In the genomic region with DNA sequence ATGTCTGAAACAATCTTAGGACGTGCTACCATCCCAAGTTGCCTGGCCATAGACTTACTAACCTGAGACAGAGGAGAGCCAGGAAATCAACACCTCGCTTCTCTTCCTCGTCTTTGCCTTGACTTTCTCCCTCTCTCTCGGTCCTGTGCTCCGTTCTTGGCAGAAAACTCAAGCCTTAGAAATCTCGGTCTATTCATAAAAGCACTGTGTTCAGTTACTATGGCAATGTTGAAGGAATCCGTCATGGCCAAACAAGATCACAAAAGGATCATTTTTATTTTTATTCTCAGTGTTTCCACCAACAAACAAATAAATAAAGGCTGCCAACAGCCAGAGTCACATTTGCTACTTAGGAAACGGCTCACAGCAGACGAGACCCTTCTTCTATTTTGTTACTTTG, we compare ENCODE assay signal across 26 mouse cellular contexts.
DNase-seq lines count a peak whose midpoint lies in the region; ATAC-seq lines count a peak whose summit lies in the region.
"Had no signal": no experiment of that assay in that cellular context is flagged by ENCODE, and none has a peak within 500 bp of the region (broad histone marks: within the 10 kb centered on the region; RNA-seq: fewer than 3 reads in every experiment).

No protein-coding gene starts in this region.

- no peaks in the 10 kb centered on the region; the same call in 1 of the 2 replicates for H3K27me3 ChIP-seq in forebrain, embryonic 13.5 days
- no peaks in the 10 kb centered on the region for H3K27me3 ChIP-seq in forebrain, embryonic 11.5 days (ENCODE audit: control insufficient read depth, insufficient read depth, low read length)
- H3K27me3 ChIP-seq in midbrain, embryonic 14.5 days (ENCODE audit: control insufficient read depth, insufficient read depth, low read length) = no peaks in the 10 kb centered on the region; the same call in 1 of the 2 replicates
- 0 out of 2 replicates have a peak, but pooled peaks cover 11% of the 10 kb centered on the region for H3K27me3 ChIP-seq in midbrain, embryonic 13.5 days
- no peaks in the 10 kb centered on the region for H3K27me3 ChIP-seq in hindbrain, embryonic 10.5 days (ENCODE audit: insufficient read depth, poor library complexity, severe bottlenecking)
- H3K27me3 ChIP-seq in hindbrain, embryonic 16.5 days (replicated peaks; ENCODE audit: control insufficient read depth, insufficient read depth, low read length) = no peaks in the 10 kb centered on the region
- H3K27me3 ChIP-seq: embryonic facial prominence, embryonic 13.5 days; intestine, embryonic 15.5 days; limb, embryonic 12.5 days had no signal

- no peak for DNase-seq in forebrain, embryonic 11.5 days (ENCODE audit: low spot score)
- DNase-seq in midbrain, embryonic 14.5 days = peak; percentile 57
- DNase-seq in hindbrain, embryonic 10.5 days (ENCODE audit: low spot score) = no peak
- no peak for DNase-seq in right cerebral cortex, postnatal 4 days
- DNase-seq: adrenal gland, postnatal 25 days; cerebellum, adult 11 months; cerebellum, postnatal 25 days; embryo, embryonic 11 days; gastrocnemius, postnatal 10 days; heart, postnatal 4 days; kidney, adult 8-10 months; kidney, postnatal 10 days; liver, postnatal 0 days; lung, postnatal 10 days; thymus, postnatal 25 days had no signal

- ATAC-seq in forebrain, embryonic 13.5 days = peak; percentile 30; the same call in 1 of the 2 replicates
- ATAC-seq in forebrain, embryonic 11.5 days (replicated peaks; ENCODE audit: low FRiP score) = no peak
- no peak for ATAC-seq in midbrain, embryonic 14.5 days (ENCODE audit: low FRiP score, low TSS enrichment)
- ATAC-seq in midbrain, embryonic 13.5 days = no peak
- peak; percentile 71; the same call in 1 of the 2 replicates for ATAC-seq in hindbrain, embryonic 16.5 days
- ATAC-seq in megakaryocyte, adult 5-6 weeks (ENCODE audit: poor library complexity, severe bottlenecking) = no peak
- ATAC-seq: CD4-positive, CD25-positive, alpha-beta regulatory T cell, adult 4 months; intestine, embryonic 15.5 days; liver, postnatal 0 days had no signal

- 26% methylated on average over 9 of the region's 9 CpGs for WGBS in forebrain, embryonic 13.5 days
- 57% methylated on average over 9 of the region's 9 CpGs for WGBS in forebrain, embryonic 11.5 days
- 25% methylated on average over 9 of the region's 9 CpGs for WGBS in midbrain, embryonic 14.5 days
- 37% methylated on average over 9 of the region's 9 CpGs for WGBS in midbrain, embryonic 13.5 days
- 59% methylated on average over 9 of the region's 9 CpGs for WGBS in hindbrain, embryonic 10.5 days
- WGBS in hindbrain, embryonic 16.5 days = 37% methylated on average over 9 of the region's 9 CpGs

- H3K4me2 ChIP-seq in forebrain, embryonic 13.5 days = no peak overlapping the region
- H3K4me2 ChIP-seq in forebrain, embryonic 11.5 days (ENCODE audit: low read depth, low read length, severe bottlenecking) = no peak overlapping the region
- H3K4me2 ChIP-seq in midbrain, embryonic 14.5 days (ENCODE audit: low read length) = no peak overlapping the region
- no peak overlapping the region for H3K4me2 ChIP-seq in midbrain, embryonic 13.5 days (replicated peaks)
- H3K4me2 ChIP-seq in hindbrain, embryonic 16.5 days (ENCODE audit: low read length) = no peak overlapping the region
- H3K4me2 ChIP-seq: embryonic facial prominence, embryonic 13.5 days; intestine, embryonic 15.5 days; limb, embryonic 12.5 days; liver, embryonic 11.5 days had no signal

- H3K4me1 ChIP-seq in forebrain, embryonic 13.5 days = peaks cover 10% of the 10 kb centered on the region
- H3K4me1 ChIP-seq in forebrain, embryonic 11.5 days (replicated peaks; ENCODE audit: control insufficient read depth, insufficient read depth, low read length) = no peaks in the 10 kb centered on the region
- H3K4me1 ChIP-seq in midbrain, embryonic 14.5 days (ENCODE audit: control insufficient read depth, insufficient read depth, low read length) = peaks cover 14% of the 10 kb centered on the region; the same call in 1 of the 2 replicates
- H3K4me1 ChIP-seq in midbrain, embryonic 13.5 days (replicated peaks) = peaks cover 21% of the 10 kb centered on the region
- peaks cover 13% of the 10 kb centered on the region for H3K4me1 ChIP-seq in hindbrain, embryonic 10.5 days (replicated peaks)
- H3K4me1 ChIP-seq in hindbrain, embryonic 16.5 days (ENCODE audit: control insufficient read depth, insufficient read depth, low read depth, low read length) = no peaks in the 10 kb centered on the region
- H3K4me1 ChIP-seq: embryonic facial prominence, embryonic 13.5 days; heart, embryonic 10.5 days; intestine, embryonic 15.5 days; limb, embryonic 12.5 days had no signal

- H3K4me3 ChIP-seq in forebrain, embryonic 13.5 days = no peak overlapping the region
- no peak overlapping the region for H3K4me3 ChIP-seq in forebrain, embryonic 11.5 days (ENCODE audit: low read depth, low read length)
- H3K4me3 ChIP-seq in midbrain, embryonic 14.5 days (replicated peaks; ENCODE audit: low read depth, low read length) = no peak overlapping the region
- no peak overlapping the region for H3K4me3 ChIP-seq in midbrain, embryonic 13.5 days (replicated peaks)
- no peak overlapping the region for H3K4me3 ChIP-seq in hindbrain, embryonic 10.5 days
- no peak overlapping the region for H3K4me3 ChIP-seq in hindbrain, embryonic 16.5 days (ENCODE audit: low read length)
- H3K4me3 ChIP-seq: embryonic facial prominence, embryonic 13.5 days; erythroblast, embryonic 14.5 days; heart, embryonic 10.5 days; intestine, embryonic 15.5 days; limb, embryonic 12.5 days had no signal

- H3K9me3 ChIP-seq in forebrain, embryonic 13.5 days (replicated peaks) = no peaks in the 10 kb centered on the region; the same call in 1 of the 2 replicates
- H3K9me3 ChIP-seq in forebrain, embryonic 11.5 days (ENCODE audit: control insufficient read depth, low read length) = no peaks in the 10 kb centered on the region
- H3K9me3 ChIP-seq in midbrain, embryonic 14.5 days (ENCODE audit: control insufficient read depth, low read length) = no peaks in the 10 kb centered on the region
- no peaks in the 10 kb centered on the region for H3K9me3 ChIP-seq in midbrain, embryonic 13.5 days
- 0 out of 2 replicates have a peak, but pooled peaks cover 4% of the 10 kb centered on the region for H3K9me3 ChIP-seq in hindbrain, embryonic 10.5 days
- no peaks in the 10 kb centered on the region for H3K9me3 ChIP-seq in hindbrain, embryonic 16.5 days (ENCODE audit: control insufficient read depth, low read length)
- H3K9me3 ChIP-seq: embryonic facial prominence, embryonic 13.5 days; heart, embryonic 10.5 days; intestine, embryonic 15.5 days; limb, embryonic 12.5 days had no signal

- no peak overlapping the region for H3K9ac ChIP-seq in forebrain, embryonic 13.5 days
- H3K9ac ChIP-seq in forebrain, embryonic 11.5 days (ENCODE audit: low read length) = no peak overlapping the region
- H3K9ac ChIP-seq in midbrain, embryonic 14.5 days (replicated peaks; ENCODE audit: low read length) = no peak overlapping the region
- no peak overlapping the region for H3K9ac ChIP-seq in midbrain, embryonic 13.5 days (replicated peaks)
- no peak overlapping the region for H3K9ac ChIP-seq in hindbrain, embryonic 16.5 days (ENCODE audit: low read depth, low read length)
- H3K9ac ChIP-seq: embryonic facial prominence, embryonic 13.5 days; intestine, embryonic 15.5 days; limb, embryonic 12.5 days; liver, postnatal 0 days had no signal

- H3K36me3 ChIP-seq in forebrain, embryonic 13.5 days (ENCODE audit: poor library complexity, severe bottlenecking) = no peaks in the 10 kb centered on the region
- no peaks in the 10 kb centered on the region for H3K36me3 ChIP-seq in forebrain, embryonic 11.5 days (ENCODE audit: control insufficient read depth, insufficient read depth, low read length)
- H3K36me3 ChIP-seq in midbrain, embryonic 14.5 days (ENCODE audit: control insufficient read depth, insufficient read depth, low read length) = no peaks in the 10 kb centered on the region
- no peaks in the 10 kb centered on the region for H3K36me3 ChIP-seq in midbrain, embryonic 13.5 days
- no peaks in the 10 kb centered on the region for H3K36me3 ChIP-seq in hindbrain, embryonic 10.5 days
- no peaks in the 10 kb centered on the region for H3K36me3 ChIP-seq in hindbrain, embryonic 16.5 days (ENCODE audit: control insufficient read depth, insufficient read depth, low read length)
- H3K36me3 ChIP-seq: embryonic facial prominence, embryonic 13.5 days; heart, embryonic 10.5 days; intestine, embryonic 15.5 days; limb, embryonic 12.5 days had no signal

- H3K27ac ChIP-seq in forebrain, embryonic 13.5 days = no peak overlapping the region
- no peak overlapping the region for H3K27ac ChIP-seq in forebrain, embryonic 11.5 days (ENCODE audit: low read depth, low read length)
- H3K27ac ChIP-seq in midbrain, embryonic 14.5 days (replicated peaks; ENCODE audit: low read depth, low read length) = 0 out of 2 replicates have a peak overlapping the region, but pooled peaks have one; percentile 26
- no peak overlapping the region for H3K27ac ChIP-seq in midbrain, embryonic 13.5 days
- H3K27ac ChIP-seq in hindbrain, embryonic 10.5 days = peak overlapping the region; percentile 54
- H3K27ac ChIP-seq in hindbrain, embryonic 16.5 days (ENCODE audit: low read depth, low read length) = peak overlapping the region; percentile 37; the same call in 1 of the 2 replicates
- H3K27ac ChIP-seq: embryonic facial prominence, embryonic 13.5 days; heart, embryonic 10.5 days; intestine, embryonic 15.5 days; limb, embryonic 12.5 days had no signal

Comparison
In these comparisons a context has a peak if more than half of its experiments do, and no peak if none do; other contexts are left out.
1. ATAC-seq: peak in forebrain, embryonic 13.5 days (single experiment) and hindbrain, embryonic 16.5 days (single experiment); none in forebrain, embryonic 11.5 days (single experiment), midbrain, embryonic 14.5 days (single experiment), midbrain, embryonic 13.5 days (single experiment) and megakaryocyte, adult 5-6 weeks (single experiment).
2. H3K27ac ChIP-seq: peak in midbrain, embryonic 14.5 days (single experiment), hindbrain, embryonic 10.5 days (single experiment) and hindbrain, embryonic 16.5 days (single experiment); none in forebrain, embryonic 13.5 days (single experiment), forebrain, embryonic 11.5 days (single experiment) and midbrain, embryonic 13.5 days (single experiment).